ENCODE assay signal across 9 mouse cellular contexts in genomic region chr7:96718201-96719155, GRCm38 (mm10).
DNase-seq lines count a peak whose midpoint lies in the region; ATAC-seq and TF ChIP-seq lines count a peak whose summit lies in the region.
"Had no signal": no experiment of that assay in that cellular context is flagged by ENCODE, and none has a peak within 500 bp of the region (broad histone marks: within the 10 kb centered on the region; RNA-seq: fewer than 3 reads in every experiment).

No protein-coding gene starts in this region.

- H3K27ac ChIP-seq in layer of hippocampus, adult 2 months, result peak overlapping the region; percentile 46; the same call in 1 of the 2 replicates
- peak overlapping the region; percentile 35; the same call in 1 of the 2 replicates for H3K27ac ChIP-seq in embryonic facial prominence, embryonic 13.5 days
- no peak overlapping the region for H3K27ac ChIP-seq in intestine, embryonic 15.5 days
- peak overlapping the region; percentile 86 for H3K27ac ChIP-seq in neural tube, embryonic 13.5 days (replicated peaks)
- H3K27ac ChIP-seq in liver, embryonic 11.5 days (ENCODE audit: low read depth, low read length), result no peak overlapping the region

- H3K9ac ChIP-seq in embryonic facial prominence, embryonic 13.5 days, result no peak overlapping the region
- no peak overlapping the region for H3K9ac ChIP-seq in intestine, embryonic 15.5 days
- 0 out of 2 replicates have a peak overlapping the region, but pooled peaks have one; percentile 8 for H3K9ac ChIP-seq in neural tube, embryonic 13.5 days
- H3K9ac ChIP-seq in liver, embryonic 11.5 days (ENCODE audit: low read depth, low read length), result no peak overlapping the region

- H3K4me1 ChIP-seq in embryonic facial prominence, embryonic 13.5 days, result peaks cover 9% of the 10 kb centered on the region
- no peaks in the 10 kb centered on the region for H3K4me1 ChIP-seq in intestine, embryonic 15.5 days (replicated peaks)
- H3K4me1 ChIP-seq in neural tube, embryonic 13.5 days (replicated peaks), result peaks cover 42% of the 10 kb centered on the region
- H3K4me1 ChIP-seq in liver, embryonic 11.5 days (replicated peaks; ENCODE audit: control insufficient read depth, insufficient read depth, low read length), result no peaks in the 10 kb centered on the region

- H3K27me3 ChIP-seq in embryonic facial prominence, embryonic 13.5 days, result no peaks in the 10 kb centered on the region
- no peaks in the 10 kb centered on the region for H3K27me3 ChIP-seq in intestine, embryonic 15.5 days (replicated peaks)
- peaks cover 14% of the 10 kb centered on the region for H3K27me3 ChIP-seq in neural tube, embryonic 13.5 days
- H3K27me3 ChIP-seq in liver, embryonic 11.5 days (replicated peaks; ENCODE audit: control insufficient read depth, insufficient read depth, low read length), result no peaks in the 10 kb centered on the region

- ATAC-seq in embryonic facial prominence, embryonic 13.5 days (ENCODE audit: insufficient number of reproducible peaks, insufficient read depth, low FRiP score, low TSS enrichment, low read depth), result no peak
- peak; percentile 36; the same call in 1 of the 2 replicates for ATAC-seq in intestine, embryonic 15.5 days
- peak; percentile 90 for ATAC-seq in neural tube, embryonic 13.5 days (ENCODE audit: low read depth)
- ATAC-seq in liver, embryonic 11.5 days (replicated peaks; ENCODE audit: low FRiP score), result no peak

- no peak for DNase-seq in layer of hippocampus, adult 2 months (ENCODE audit: low spot score in 2 of 2)
- DNase-seq in layer of hippocampus, adult 8-10 months (ENCODE audit: low spot score in 2 of 2), result no peak
- DNase-seq in kidney, adult 8-10 months, result no peak
- no peak for DNase-seq in gastrocnemius, postnatal 10 days
- no peak for DNase-seq in liver, embryonic 11.5 days (ENCODE audit: low spot score)

- H3K4me3 ChIP-seq in layer of hippocampus, adult 2 months, result no peak overlapping the region
- no peak overlapping the region for H3K4me3 ChIP-seq in embryonic facial prominence, embryonic 13.5 days
- no peak overlapping the region for H3K4me3 ChIP-seq in intestine, embryonic 15.5 days (replicated peaks)
- H3K4me3 ChIP-seq in neural tube, embryonic 13.5 days, result no peak overlapping the region
- no peak overlapping the region for H3K4me3 ChIP-seq in liver, embryonic 11.5 days (ENCODE audit: low read depth, low read length)

- H3K9me3 ChIP-seq in embryonic facial prominence, embryonic 13.5 days, result no peaks in the 10 kb centered on the region
- H3K9me3 ChIP-seq in intestine, embryonic 15.5 days, result no peaks in the 10 kb centered on the region
- H3K9me3 ChIP-seq in neural tube, embryonic 13.5 days, result no peaks in the 10 kb centered on the region
- H3K9me3 ChIP-seq in liver, embryonic 11.5 days (ENCODE audit: control insufficient read depth, low read length), result no peaks in the 10 kb centered on the region

- TF ChIP-seq CTCF in layer of hippocampus, adult 2 months (conservative IDR thresholded peaks at IDR 0.05), result no peak

- WGBS in embryonic facial prominence, embryonic 13.5 days, result 39% methylated on average over 14 of the region's 14 CpGs
- 58% methylated on average over 14 of the region's 14 CpGs for WGBS in intestine, embryonic 15.5 days
- WGBS in neural tube, embryonic 13.5 days, result 23% methylated on average over 14 of the region's 14 CpGs
- 48% methylated on average over 14 of the region's 14 CpGs for WGBS in liver, embryonic 11.5 days

- 0 out of 2 replicates have a peak, but pooled peaks cover 6% of the 10 kb centered on the region for H3K36me3 ChIP-seq in embryonic facial prominence, embryonic 13.5 days
- no peaks in the 10 kb centered on the region for H3K36me3 ChIP-seq in intestine, embryonic 15.5 days
- no peaks in the 10 kb centered on the region for H3K36me3 ChIP-seq in neural tube, embryonic 13.5 days
- no peaks in the 10 kb centered on the region for H3K36me3 ChIP-seq in liver, embryonic 11.5 days (ENCODE audit: control insufficient read depth, insufficient read depth, low read length)

- no peak overlapping the region for H3K4me2 ChIP-seq in embryonic facial prominence, embryonic 13.5 days
- no peak overlapping the region for H3K4me2 ChIP-seq in intestine, embryonic 15.5 days (replicated peaks)
- H3K4me2 ChIP-seq in neural tube, embryonic 13.5 days, result peak overlapping the region; percentile 3; the same call in 1 of the 2 replicates
- H3K4me2 ChIP-seq in liver, embryonic 11.5 days, result no peak overlapping the region
- H3K4me2 ChIP-seq: heart, embryonic 11.5 days had no signal

Comparison
In these comparisons a context has a peak if more than half of its experiments do, and no peak if none do; other contexts are left out.
1. H3K27ac ChIP-seq: peak in layer of hippocampus, adult 2 months (single experiment), embryonic facial prominence, embryonic 13.5 days (single experiment) and neural tube, embryonic 13.5 days (single experiment); none in intestine, embryonic 15.5 days (single experiment) and liver, embryonic 11.5 days (single experiment).
2. ATAC-seq: peak in intestine, embryonic 15.5 days (single experiment) and neural tube, embryonic 13.5 days (single experiment); none in embryonic facial prominence, embryonic 13.5 days (single experiment) and liver, embryonic 11.5 days (single experiment).